Mouse (Mus musculus) liver, postnatal 0 days (tissue): ENCODE results near the gene Sox6. TPM values are rescaled to one million over a fixed set of nuclear protein-coding genes. Genes with fewer than 3 reads are reported as not detected.
"Not testable (repeated sequence)": the region's sequence is repeated elsewhere in the genome, so short reads cannot be mapped to it uniquely, and the experiment has no call there.

Source experiments
- ATAC-seq: fragments of 200-750 bp; cut with Nextera tagmentation; 2 replicates; pipeline ENCODE4 v1.8.0; 2017; ENCODE audit warnings: mild to moderate bottlenecking, moderate library complexity
- DNase-seq: peaks from one replicate; pipeline ENCODE4 v3.0.0-alpha.2; 2016
- H3K27ac ChIP-seq: fragments of 300-500 bp; sonication (generic); 2 replicates; pipeline ENCODE4 v1.5.1; 2014; ENCODE audit warnings: antibody characterized with exemption, moderate library complexity, mild to moderate bottlenecking, low read depth
- H3K27me3 ChIP-seq: fragments of 300-500 bp; sonication (generic); 2 replicates; pipeline ENCODE4 v1.6.1; 2014; ENCODE audit warnings: low read length, control low read depth, mixed read lengths; ENCODE audit not compliant: insufficient read depth
- H3K36me3 ChIP-seq: fragments of 300-500 bp; sonication (generic); replicated peaks from 2 replicates; pipeline ENCODE4 v1.6.1; 2014; ENCODE audit warnings: mild to moderate bottlenecking, control low read depth, low read length, moderate library complexity, mixed read lengths; ENCODE audit not compliant: insufficient read depth
- H3K4me1 ChIP-seq: fragments of 300-500 bp; sonication (generic); 2 replicates; pipeline ENCODE4 v1.6.1; 2014; ENCODE audit warnings: antibody characterized with exemption, mild to moderate bottlenecking, control low read depth; ENCODE audit not compliant: insufficient read depth
- H3K4me2 ChIP-seq: fragments of 300-500 bp; sonication (generic); 2 replicates; pipeline ENCODE4 v1.6.1; 2014; ENCODE audit warnings: low read depth, mild to moderate bottlenecking, low read length, moderate library complexity, mixed read lengths
- H3K4me3 ChIP-seq: fragments of 300-500 bp; sonication (generic); 2 replicates; pipeline ENCODE4 v1.5.1; 2014; ENCODE audit warnings: low read depth, low read length
- H3K9ac ChIP-seq: fragments of 300-500 bp; sonication (generic); replicated peaks from 2 replicates; pipeline ENCODE4 v1.6.1; 2014; ENCODE audit warnings: mild to moderate bottlenecking, moderate library complexity
- H3K9me3 ChIP-seq: fragments of 300-500 bp; sonication (generic); 2 replicates; pipeline ENCODE4 v1.6.1; 2016; ENCODE audit warnings: mild to moderate bottlenecking, control low read depth, low read length, mixed read lengths
- CTCF ChIP-seq: sonication (generic); IDR thresholded peaks from 2 replicates; pipeline ENCODE4 v1.5.1; 2016; ENCODE audit warnings: antibody characterized with exemption, low read depth
- EP300 ChIP-seq: IDR thresholded peaks from 2 replicates; pipeline ENCODE4 v1.6.1; 2016; ENCODE audit warnings: antibody characterized with exemption, low read depth, mild to moderate bottlenecking
- WGBS: fragments of 180-500 bp; shearing (Covaris S2); extraction: QIAGEN DNeasy Blood & Tissue Kit; methylation state at CpG from one replicate; pipeline ENCODE4 v1.1.7; 2014; ENCODE audit not compliant: insufficient replicate concordance; 5-methylcytosine and 5-hydroxymethylcytosine counted together
- polyA plus RNA-seq: library from polyadenylated mRNA; unstranded; fragments of >200 nt; fragmentation: Nextera tagmentation; extraction: Ambion mirVana; gene quantifications from 2 replicates; pipeline ENCODE4 v1.2.1, GENCODE M21; 2015

Gene Sox6
- polyA plus RNA-seq, 1 experiment from 2014 or later = 44.4 TPM

DNA sequence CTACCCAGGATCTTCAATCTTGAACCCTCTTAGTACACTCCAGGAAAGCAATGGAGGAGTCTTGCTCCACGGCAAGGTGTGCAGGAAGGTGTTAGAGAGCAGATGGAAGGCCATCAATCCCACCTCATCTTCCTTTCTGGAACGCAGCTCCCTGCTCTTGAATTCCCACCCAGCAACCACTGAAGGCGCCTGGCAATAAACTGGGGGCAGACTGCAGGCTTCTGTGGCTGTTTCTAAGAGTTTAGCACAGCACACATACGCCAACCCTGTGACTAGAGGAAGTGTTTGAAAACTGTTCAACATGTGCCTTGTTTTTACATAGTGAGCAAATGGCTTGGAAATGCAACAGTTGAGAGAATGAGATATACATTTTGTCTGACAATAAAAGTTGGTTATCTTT is 412.6 kb downstream of the Sox6 start:
- Histone ChIP-seq H3K4me1 (peaks cover 5% of the 10 kb centered on the region; the same call in 1 of the 2 replicates), H3K9ac (no peak overlapping the region), H3K4me3 (no peak overlapping the region), H3K4me2 (no peak overlapping the region), H3K27ac (no peak overlapping the region), H3K9me3 (no peaks in the 10 kb centered on the region), H3K36me3 (no peaks in the 10 kb centered on the region), H3K27me3 (no peaks in the 10 kb centered on the region)
- ATAC-seq = no peak
- 81% methylated on average over 4 of the region's 4 CpGs for WGBS
- TF ChIP-seq CTCF (no peak), EP300 (no peak)
- no peak for DNase-seq

DNA sequence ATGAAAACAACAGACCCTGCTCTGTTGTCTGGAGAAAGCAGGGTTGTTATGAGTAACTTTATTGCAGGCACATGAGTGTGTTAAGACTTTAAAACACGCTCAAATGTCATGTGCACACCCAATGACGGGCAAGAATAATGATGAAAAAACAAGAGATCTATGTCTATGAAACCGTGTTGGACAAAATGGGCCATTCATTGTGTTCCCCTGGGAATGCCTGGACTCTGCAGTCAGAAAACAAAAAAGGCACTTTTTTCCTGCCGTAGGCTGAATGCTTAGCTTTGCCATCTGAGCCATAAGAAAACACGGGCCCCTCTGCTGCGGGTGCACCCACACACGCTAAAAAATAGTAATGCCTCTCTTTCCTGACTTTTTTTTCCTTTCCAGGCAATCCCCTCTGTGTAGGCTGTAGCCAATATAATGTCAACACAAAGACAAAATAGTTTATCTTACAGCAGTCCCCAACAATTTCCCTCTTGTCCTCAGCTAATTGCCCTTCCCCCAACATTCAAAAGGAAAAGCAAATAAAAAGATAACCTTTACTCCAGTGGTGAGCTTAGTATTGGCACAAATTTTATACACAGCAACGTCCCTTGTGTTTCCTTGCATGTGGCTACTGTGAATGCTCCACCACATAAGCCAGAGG is 413.6 kb downstream of the Sox6 start:
- DNase-seq (no peak), ATAC-seq (peak; percentile 72; the same call in 1 of the 2 replicates)
- Histone ChIP-seq H3K36me3 (no peaks in the 10 kb centered on the region), H3K9me3 (no peaks in the 10 kb centered on the region), H3K9ac (no peak overlapping the region), H3K4me1 (peaks cover 5% of the 10 kb centered on the region; the same call in 1 of the 2 replicates), H3K27ac (0 out of 2 replicates have a peak overlapping the region, but pooled peaks have one; percentile 44), H3K4me3 (no peak overlapping the region), H3K27me3 (no peaks in the 10 kb centered on the region), H3K4me2 (peak overlapping the region; percentile 24; the same call in 1 of the 2 replicates)
- TF ChIP-seq EP300 (no peak), CTCF (no peak)
- WGBS = 55% methylated on average over 8 of the region's 8 CpGs

DNA sequence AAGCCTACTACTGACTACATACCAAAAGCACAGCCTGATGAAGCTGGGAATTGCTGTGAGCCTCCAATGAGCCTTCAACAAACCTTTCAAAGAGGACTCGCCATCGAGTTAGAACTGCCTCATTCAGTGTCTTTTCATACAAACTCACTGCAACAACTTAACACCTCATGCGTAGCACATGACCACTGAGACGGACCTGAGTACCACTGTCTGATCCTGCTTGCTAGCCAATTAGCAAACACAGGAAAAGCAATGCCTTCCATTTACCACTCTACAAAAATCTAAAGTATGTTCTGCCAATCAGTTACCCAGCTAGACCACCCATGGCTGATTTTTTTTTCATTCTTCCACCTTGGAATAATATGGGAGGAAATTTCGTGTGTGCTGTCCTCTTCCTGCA is 414.1 kb downstream of the Sox6 start:
- Histone ChIP-seq H3K4me1 (peaks cover 5% of the 10 kb centered on the region; the same call in 1 of the 2 replicates), H3K27me3 (no peaks in the 10 kb centered on the region), H3K36me3 (no peaks in the 10 kb centered on the region), H3K27ac (no peak overlapping the region), H3K9me3 (no peaks in the 10 kb centered on the region), H3K4me3 (no peak overlapping the region), H3K4me2 (no peak overlapping the region), H3K9ac (no peak overlapping the region)
- TF ChIP-seq CTCF (no peak), EP300 (no peak)
- 74% methylated on average over 5 of the region's 5 CpGs for WGBS
- DNase-seq (no peak), ATAC-seq (no peak)

DNA sequence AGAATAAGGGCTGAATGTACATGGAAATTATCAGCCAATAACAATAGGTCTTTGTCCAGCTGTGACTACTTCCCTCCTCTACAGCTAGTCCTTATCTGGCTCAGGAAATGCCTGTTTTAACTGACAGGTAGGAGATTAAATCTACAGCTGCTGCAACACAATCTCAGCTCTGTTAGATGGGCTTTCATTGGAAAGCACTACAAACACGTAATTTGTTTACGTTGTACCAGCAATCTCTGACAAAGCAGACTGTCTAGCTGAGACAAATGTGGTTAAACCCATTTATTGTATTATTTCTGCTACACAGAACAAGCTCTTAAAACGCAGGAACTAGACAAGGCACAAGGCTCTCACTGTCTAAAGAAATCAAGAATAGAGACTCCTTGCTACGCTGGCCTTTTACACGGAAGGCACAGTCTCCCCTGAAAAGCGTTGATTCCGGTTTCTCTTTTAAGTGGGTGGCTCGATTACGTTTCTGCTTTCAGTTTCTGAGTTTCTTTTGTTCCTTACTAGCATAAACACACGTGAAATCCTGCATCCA is 422.8 kb downstream of the Sox6 start:
- 15% methylated on average over 10 of the region's 10 CpGs for WGBS
- ATAC-seq (no peak), DNase-seq (no peak)
- H3K27me3 ChIP-seq = no peaks in the 10 kb centered on the region
- H3K4me2 ChIP-seq = peak overlapping the region; percentile 52
- no peaks in the 10 kb centered on the region for H3K4me1 ChIP-seq
- TF ChIP-seq CTCF (no peak), EP300 (no peak)
- H3K9me3 ChIP-seq = no peaks in the 10 kb centered on the region
- 0 out of 2 replicates have a peak overlapping the region, but pooled peaks have one; percentile 29 for H3K27ac ChIP-seq
- no peak overlapping the region for H3K9ac ChIP-seq
- peak overlapping the region; percentile 25 for H3K4me3 ChIP-seq
- no peaks in the 10 kb centered on the region for H3K36me3 ChIP-seq

DNA sequence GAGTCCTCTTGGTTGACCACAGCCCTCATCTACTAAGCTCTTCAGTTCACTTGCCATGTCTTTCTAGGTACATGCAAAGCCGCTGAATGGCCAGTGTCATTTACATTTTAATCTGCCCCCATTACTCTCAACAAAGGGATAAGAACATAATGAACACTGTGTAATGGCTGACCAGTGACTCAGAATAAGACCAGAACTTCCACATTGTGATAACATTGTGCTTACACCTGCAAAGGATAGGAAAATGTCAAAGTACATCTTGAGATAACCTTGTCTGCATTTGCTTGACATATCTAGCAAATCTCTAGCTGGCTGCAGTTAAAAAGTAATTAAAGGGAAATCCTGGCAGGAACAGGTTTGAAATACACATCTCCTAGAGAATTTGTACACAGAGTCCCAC is 431.1 kb downstream of the Sox6 start:
- Histone ChIP-seq H3K4me3 (no peak overlapping the region), H3K36me3 (no peaks in the 10 kb centered on the region), H3K4me1 (no peaks in the 10 kb centered on the region), H3K27ac (no peak overlapping the region), H3K4me2 (no peak overlapping the region), H3K27me3 (no peaks in the 10 kb centered on the region), H3K9ac (no peak overlapping the region), H3K9me3 (no peaks in the 10 kb centered on the region)
- DNase-seq (no peak), ATAC-seq (no peak)
- 87% methylated on average over 1 of the region's 1 CpGs for WGBS
- TF ChIP-seq CTCF (no peak), EP300 (no peak)

DNA sequence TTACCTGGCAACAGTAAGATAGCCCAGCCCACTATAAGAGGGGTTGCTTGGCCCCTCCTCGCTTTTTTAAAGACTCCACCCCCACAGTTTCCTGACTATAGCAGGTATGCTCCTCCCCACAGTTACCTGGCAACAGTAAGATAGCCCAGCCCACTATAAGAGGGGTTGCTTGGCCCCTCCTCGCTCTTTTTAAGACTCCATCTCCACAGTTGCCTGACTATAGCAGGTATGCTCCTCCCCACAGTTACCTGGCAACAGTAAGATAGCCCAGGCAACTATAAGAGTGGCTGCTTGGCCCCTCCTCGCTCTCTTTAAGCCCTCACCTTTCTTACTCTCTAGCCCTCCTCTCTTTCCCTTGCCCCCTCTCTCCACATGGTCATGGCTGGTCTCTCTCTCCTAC is 432.5 kb downstream of the Sox6 start:
- H3K4me2 ChIP-seq, ATAC-seq, H3K9me3 ChIP-seq, DNase-seq, H3K4me3 ChIP-seq, H3K27ac ChIP-seq, H3K27me3 ChIP-seq, H3K36me3 ChIP-seq, H3K9ac ChIP-seq, H3K4me1 ChIP-seq: not testable (repeated sequence)
- WGBS = 77% methylated on average over 3 of the region's 3 CpGs
